Mouse (Mus musculus): Measurements from ENCODE around the gene Zbtb9. TPM values are rescaled to one million over a fixed set of nuclear protein-coding genes. Genes with fewer than 3 reads are reported as not detected.
"Not testable (repeated sequence)": the region's sequence is repeated elsewhere in the genome, so short reads cannot be mapped to it uniquely, and the experiment has no call there.

Zbtb9 gene
- total RNA-seq (2014; rRNA removed; ENCODE audit: low replicate concordance), result 4.0 and 10.9 TPM in 2 replicates
- polyA plus RNA-seq (2015; fragmentation: Nextera tagmentation; extraction: Ambion mirVana), result 5.0 and 5.4 TPM in 2 replicates

DNA sequence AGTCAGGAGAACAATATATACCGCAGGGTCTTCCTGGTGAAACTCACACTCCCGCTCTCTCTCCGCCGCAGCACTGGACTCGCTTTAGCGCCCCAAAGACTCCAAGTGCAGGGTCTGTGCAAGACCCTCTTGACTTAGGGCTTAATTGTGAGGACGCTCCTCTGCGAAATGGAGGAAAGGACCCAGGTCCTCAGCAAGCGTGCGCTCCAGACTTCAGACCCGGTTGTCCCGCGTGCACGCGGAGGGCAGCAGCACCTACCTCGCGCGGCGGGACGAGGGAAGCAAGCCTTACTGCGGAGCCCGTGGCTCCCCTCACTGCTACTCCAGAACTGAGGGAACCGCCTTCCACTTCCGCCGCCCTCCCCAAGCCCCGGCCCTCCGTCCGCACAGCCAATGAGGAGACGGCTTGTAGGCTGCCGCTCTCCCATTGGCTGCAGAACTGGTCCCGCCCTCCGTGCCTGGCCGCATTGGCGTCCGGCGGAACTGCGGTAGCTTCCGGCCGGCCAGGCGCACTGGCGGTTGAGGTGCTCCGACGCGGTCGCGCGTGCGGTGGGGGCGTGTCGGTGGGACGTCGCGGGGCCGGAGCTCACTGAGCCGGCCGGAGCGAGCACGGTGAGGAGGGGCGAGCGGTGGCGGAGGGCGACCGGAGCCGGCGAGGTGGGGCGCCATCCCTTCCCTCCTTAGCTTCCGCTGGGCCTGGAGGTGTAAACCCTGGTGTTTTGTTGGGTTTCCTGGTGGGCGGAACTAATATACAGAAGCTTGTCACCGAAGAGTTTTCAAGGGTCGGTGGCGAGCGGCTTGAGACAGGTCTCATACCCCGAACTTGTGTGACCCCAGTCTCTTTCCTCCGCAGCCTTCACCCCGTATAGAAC is at the start of gene Zbtb9:
Gene Zbtb9 (plus strand): TSS at position 465 of the 872 bp plus-strand sequence.
- ATAC-seq (ENCODE audit: insufficient read depth, low read depth) (peak; percentile 100), DNase-seq (ENCODE audit: low spot score) (peak; percentile 94)
- Histone ChIP-seq H3K9ac (replicated peaks; ENCODE audit: low read depth, low read length) (peak within 1 kb of the TSS; percentile 73), H3K4me3 (ENCODE audit: low read depth, low read length) (peak within 1 kb of the TSS; percentile 69), H3K27me3 (ENCODE audit: control insufficient read depth, insufficient read depth, low read length) (no peaks in the 10 kb centered on the region), H3K4me1 (ENCODE audit: control insufficient read depth, insufficient read depth) (peaks cover 14% of the 10 kb centered on the region), H3K4me2 (ENCODE audit: low read depth, low read length) (peak within 1 kb of the TSS; percentile 88), H3K9me3 (replicated peaks; ENCODE audit: control insufficient read depth, low read length) (no peaks in the 10 kb centered on the region), H3K27ac (ENCODE audit: low read depth) (peak within 1 kb of the TSS; percentile 76), H3K36me3 (replicated peaks; ENCODE audit: control insufficient read depth, insufficient read depth, low read length) (peaks cover 25% of the 10 kb centered on the region)
- TF ChIP-seq EP300 (IDR thresholded peaks at IDR 0.05; ENCODE audit: low read depth), result peak; percentile 66; the same call in 1 of the 2 replicates
- TF ChIP-seq CTCF (IDR thresholded peaks at IDR 0.05; ENCODE audit: low read depth), result no peak
- WGBS, result under 1% methylated on average over 73 of the region's 75 CpGs

DNA sequence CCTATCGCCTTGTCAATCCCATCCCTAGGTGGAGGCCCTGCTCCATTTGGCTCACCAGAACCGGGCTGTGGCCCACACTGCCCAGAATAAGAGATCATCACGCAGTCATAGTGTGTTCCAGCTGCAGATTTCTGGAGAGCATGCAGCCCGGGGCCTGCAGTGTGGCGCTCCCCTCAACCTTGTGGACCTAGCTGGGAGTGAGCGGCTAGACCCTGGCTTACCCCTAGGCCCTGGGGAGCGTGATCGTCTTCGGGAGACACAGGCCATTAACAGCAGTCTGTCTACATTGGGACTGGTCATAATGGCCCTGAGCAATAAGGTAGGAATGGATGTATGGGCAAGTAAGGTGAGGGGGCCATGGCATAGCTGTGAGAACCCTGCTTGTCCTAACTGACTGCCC is 47.6 kb upstream of the Zbtb9 start:
- WGBS, result 98% methylated on average over 9 of the region's 9 CpGs
- not testable (repeated sequence) for ATAC-seq (ENCODE audit: insufficient read depth, low read depth); H3K9me3 ChIP-seq (replicated peaks; ENCODE audit: control insufficient read depth, low read length); H3K27ac ChIP-seq (ENCODE audit: low read depth); H3K27me3 ChIP-seq (ENCODE audit: control insufficient read depth, insufficient read depth, low read length); H3K4me1 ChIP-seq (ENCODE audit: control insufficient read depth, insufficient read depth); DNase-seq (ENCODE audit: low spot score); H3K4me3 ChIP-seq (ENCODE audit: low read depth, low read length); H3K4me2 ChIP-seq (ENCODE audit: low read depth, low read length); H3K9ac ChIP-seq (replicated peaks; ENCODE audit: low read depth, low read length)
- peaks cover 28% of the 10 kb centered on the region; the same call in 1 of the 2 replicates for H3K36me3 ChIP-seq (replicated peaks; ENCODE audit: control insufficient read depth, insufficient read depth, low read length)

DNA sequence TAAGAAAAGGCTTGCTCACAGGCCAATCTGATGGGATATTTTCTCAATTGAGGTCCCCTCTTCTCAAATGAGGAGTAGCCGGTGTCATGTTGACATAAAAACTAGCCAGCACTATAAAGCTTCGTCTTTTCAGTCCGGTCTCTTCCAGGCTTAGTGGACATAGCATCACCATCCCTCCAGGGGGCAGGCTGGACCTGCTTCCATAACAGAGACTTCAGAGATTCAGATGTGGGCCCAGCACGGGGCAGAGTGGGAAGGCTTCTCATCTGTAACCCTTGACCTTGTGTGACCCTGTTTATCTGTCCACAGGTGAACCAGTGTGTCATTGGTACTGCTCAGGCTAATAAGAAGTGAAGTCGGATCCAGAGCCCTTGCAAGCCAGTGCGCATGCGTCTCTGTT is 41.2 kb upstream of the Zbtb9 start:
- H3K9ac ChIP-seq (replicated peaks; ENCODE audit: low read depth, low read length); H3K4me3 ChIP-seq (ENCODE audit: low read depth, low read length); ATAC-seq (ENCODE audit: insufficient read depth, low read depth); H3K4me1 ChIP-seq (ENCODE audit: control insufficient read depth, insufficient read depth); DNase-seq (ENCODE audit: low spot score); H3K9me3 ChIP-seq (replicated peaks; ENCODE audit: control insufficient read depth, low read length); H3K27ac ChIP-seq (ENCODE audit: low read depth); H3K4me2 ChIP-seq (ENCODE audit: low read depth, low read length); H3K27me3 ChIP-seq (ENCODE audit: control insufficient read depth, insufficient read depth, low read length): not testable (repeated sequence)
- WGBS, result 64% methylated on average over 7 of the region's 7 CpGs
- peak; percentile 65 for TF ChIP-seq CTCF (IDR thresholded peaks at IDR 0.05; ENCODE audit: low read depth)
- peaks cover 34% of the 10 kb centered on the region for H3K36me3 ChIP-seq (replicated peaks; ENCODE audit: control insufficient read depth, insufficient read depth, low read length)

DNA sequence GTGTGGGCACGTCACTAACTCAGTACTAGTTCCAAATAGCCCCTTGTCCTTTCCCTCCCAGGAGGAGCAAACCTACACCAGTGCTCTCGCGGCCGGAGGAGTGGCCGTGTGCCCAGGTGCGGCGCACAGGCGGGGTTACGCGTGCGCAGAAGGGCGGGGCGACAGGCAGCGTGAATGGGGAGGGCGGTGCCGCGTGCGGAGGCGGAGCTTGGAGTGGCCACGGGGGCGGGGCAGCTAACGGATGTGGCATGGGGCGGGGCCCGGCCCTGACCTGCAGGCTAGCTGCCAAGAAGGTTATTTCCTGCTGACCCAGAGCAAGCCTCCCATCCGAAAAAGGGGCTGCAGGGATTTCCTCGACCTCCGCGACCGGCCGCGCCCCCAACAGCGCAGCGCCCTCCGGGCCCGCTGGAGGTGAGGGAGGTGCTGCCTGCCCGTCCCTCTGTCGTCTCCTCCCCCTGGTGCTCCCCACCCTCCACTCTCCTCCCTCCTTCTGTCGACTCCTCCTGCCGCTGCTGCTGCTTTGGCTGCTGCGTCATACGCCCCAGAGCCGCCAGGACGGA is 40.0 kb upstream of the Zbtb9 start, which contains the start of gene Phf1:
Gene Phf1 (plus strand): TSS at position 214 of the 560 bp plus-strand sequence.
- peak; percentile 93 for ATAC-seq (ENCODE audit: insufficient read depth, low read depth)
- peaks cover 13% of the 10 kb centered on the region for H3K4me1 ChIP-seq (ENCODE audit: control insufficient read depth, insufficient read depth)
- peak within 1 kb of the TSS; percentile 68 for H3K9ac ChIP-seq (replicated peaks; ENCODE audit: low read depth, low read length)

DNA sequence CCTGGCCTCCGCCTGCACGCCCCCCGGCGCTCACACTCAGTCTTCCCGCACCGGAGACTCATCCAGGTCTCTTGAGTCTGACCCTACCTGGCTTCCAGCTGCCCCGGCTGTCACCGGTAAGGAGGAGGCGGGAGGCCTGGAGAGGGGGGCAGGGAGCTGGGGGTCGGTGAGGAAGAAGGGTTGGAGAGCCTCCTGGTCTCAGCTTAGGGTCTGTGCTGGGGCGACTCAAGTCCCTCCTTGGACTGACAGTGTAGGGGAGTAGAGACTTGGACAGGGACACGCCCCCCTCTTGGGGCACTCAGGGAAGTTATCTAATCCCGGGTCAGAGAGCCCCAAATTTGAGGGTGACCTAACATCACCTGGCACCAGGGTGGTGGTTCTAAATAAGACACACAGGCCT is 39.5 kb upstream of the Zbtb9 start:
- 5% methylated on average over 13 of the region's 13 CpGs for WGBS

More for the DNA sequence above, 40.0 kb upstream of the Zbtb9 start, which contains the start of gene Phf1:
- Histone ChIP-seq H3K4me2 (ENCODE audit: low read depth, low read length) (peak within 1 kb of the TSS; percentile 94), H3K4me3 (ENCODE audit: low read depth, low read length) (peak within 1 kb of the TSS; percentile 72), H3K27ac (ENCODE audit: low read depth) (peak within 1 kb of the TSS; percentile 80), H3K9me3 (replicated peaks; ENCODE audit: control insufficient read depth, low read length) (no peaks in the 10 kb centered on the region), H3K36me3 (replicated peaks; ENCODE audit: control insufficient read depth, insufficient read depth, low read length) (peaks cover 37% of the 10 kb centered on the region), H3K27me3 (ENCODE audit: control insufficient read depth, insufficient read depth, low read length) (no peaks in the 10 kb centered on the region)
- under 1% methylated on average over 33 of the region's 43 CpGs for WGBS
- TF ChIP-seq EP300 (IDR thresholded peaks at IDR 0.05; ENCODE audit: low read depth) (no peak; the same call in 1 of the 2 replicates), CTCF (IDR thresholded peaks at IDR 0.05; ENCODE audit: low read depth) (no peak)
- DNase-seq (ENCODE audit: low spot score), result peak; percentile 92

More for the DNA sequence above, 39.5 kb upstream of the Zbtb9 start:
- peak overlapping the region; percentile 94 for H3K4me2 ChIP-seq (ENCODE audit: low read depth, low read length)
- peak overlapping the region; percentile 72 for H3K4me3 ChIP-seq (ENCODE audit: low read depth, low read length)
- no peak for ATAC-seq (ENCODE audit: insufficient read depth, low read depth)
- DNase-seq (ENCODE audit: low spot score), result no peak
- peaks cover 37% of the 10 kb centered on the region for H3K36me3 ChIP-seq (replicated peaks; ENCODE audit: control insufficient read depth, insufficient read depth, low read length)
- H3K27ac ChIP-seq (ENCODE audit: low read depth), result peak overlapping the region; percentile 80
- H3K4me1 ChIP-seq (ENCODE audit: control insufficient read depth, insufficient read depth), result peaks cover 18% of the 10 kb centered on the region
- TF ChIP-seq CTCF (IDR thresholded peaks at IDR 0.05; ENCODE audit: low read depth) (no peak), EP300 (IDR thresholded peaks at IDR 0.05; ENCODE audit: low read depth) (no peak)
- no peaks in the 10 kb centered on the region for H3K9me3 ChIP-seq (replicated peaks; ENCODE audit: control insufficient read depth, low read length)
- H3K9ac ChIP-seq (replicated peaks; ENCODE audit: low read depth, low read length), result peak overlapping the region; percentile 68
- no peaks in the 10 kb centered on the region for H3K27me3 ChIP-seq (ENCODE audit: control insufficient read depth, insufficient read depth, low read length)
